ENCODE assay signal across 32 mouse cellular contexts in the genomic region with DNA sequence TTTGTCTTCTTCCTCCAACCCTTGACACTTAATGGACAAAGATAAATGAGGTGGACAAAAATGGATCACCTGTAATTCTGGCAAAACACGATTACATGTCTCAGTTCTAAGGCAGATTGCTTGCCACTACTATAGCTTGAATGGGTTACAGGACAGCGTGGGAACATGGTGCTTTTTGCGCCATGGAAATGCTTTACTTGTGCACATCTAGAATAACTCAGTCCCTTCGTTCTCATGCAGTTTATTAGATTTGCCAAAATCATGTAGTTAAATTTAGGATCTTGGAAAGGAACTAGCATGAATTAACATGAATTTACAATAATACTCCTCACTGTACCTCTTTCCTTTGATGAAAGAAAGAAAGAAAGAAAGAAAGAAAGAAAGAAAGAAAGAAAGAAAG.
"Had no signal": no experiment of that assay in that cellular context is flagged by ENCODE, and none has a peak within 500 bp of the region (broad histone marks: within the 10 kb centered on the region; RNA-seq: fewer than 3 reads in every experiment).

No protein-coding gene starts in this region.

- H3K4me2 ChIP-seq: heart, embryonic 15.5 days; hindbrain, embryonic 12.5 days; hindbrain, embryonic 13.5 days; hindbrain, embryonic 14.5 days; hindbrain, embryonic 15.5 days; intestine, embryonic 15.5 days; kidney, embryonic 15.5 days had no signal

- H3K36me3 ChIP-seq: heart, embryonic 15.5 days; hindbrain, embryonic 10.5 days; hindbrain, embryonic 12.5 days; hindbrain, embryonic 13.5 days; hindbrain, embryonic 15.5 days; intestine, embryonic 15.5 days; kidney, embryonic 15.5 days had no signal

- H3K27me3 ChIP-seq: heart, embryonic 15.5 days; hindbrain, embryonic 12.5 days; hindbrain, embryonic 13.5 days; hindbrain, embryonic 15.5 days; intestine, embryonic 15.5 days; kidney, embryonic 15.5 days had no signal

- DNase-seq: heart, postnatal 10 days; heart, postnatal 14 days; heart, postnatal 36 days; heart, postnatal 4 days; kidney, adult 11 months; kidney, adult 18-20 months; kidney, adult 2 months; kidney, adult 8-10 months; kidney, adult 9 months; kidney, postnatal 10 days; kidney, postnatal 14 days; kidney, postnatal 25 days; kidney, postnatal 36 days; kidney, postnatal 4 days; layer of hippocampus, adult 9-11 months; layer of hippocampus, postnatal 36 days had no signal

- H3K4me1 ChIP-seq: heart, embryonic 15.5 days; hindbrain, embryonic 10.5 days; hindbrain, embryonic 12.5 days; hindbrain, embryonic 13.5 days; hindbrain, embryonic 15.5 days; intestine, embryonic 15.5 days; kidney, embryonic 15.5 days had no signal

- H3K9ac ChIP-seq: heart, embryonic 15.5 days; hindbrain, embryonic 12.5 days; hindbrain, embryonic 13.5 days; hindbrain, embryonic 14.5 days; hindbrain, embryonic 15.5 days; intestine, embryonic 15.5 days; kidney, embryonic 15.5 days had no signal

- ATAC-seq: hindbrain, embryonic 16.5 days; hindbrain, postnatal 0 days; inflammation-experienced regulatory T-cells, adult 6 months; intestine, embryonic 15.5 days; intestine, embryonic 16.5 days; intestine, postnatal 0 days had no signal

- H3K27ac ChIP-seq: heart, embryonic 15.5 days; hindbrain, embryonic 10.5 days; hindbrain, embryonic 12.5 days; hindbrain, embryonic 13.5 days; hindbrain, embryonic 14.5 days; hindbrain, embryonic 15.5 days; hindbrain, postnatal 0 days; intestine, embryonic 15.5 days; kidney, embryonic 15.5 days; kidney, postnatal 0 days; layer of hippocampus, adult 2 months; left cerebral cortex, adult 2 months had no signal

- H3K4me3 ChIP-seq: heart, embryonic 15.5 days; hindbrain, embryonic 10.5 days; hindbrain, embryonic 12.5 days; hindbrain, embryonic 13.5 days; hindbrain, embryonic 15.5 days; intestine, embryonic 15.5 days; kidney, embryonic 15.5 days; layer of hippocampus, adult 2 months; left cerebral cortex, adult 2 months had no signal

- H3K9me3 ChIP-seq: heart, embryonic 15.5 days; hindbrain, embryonic 10.5 days; hindbrain, embryonic 12.5 days; hindbrain, embryonic 13.5 days; hindbrain, embryonic 15.5 days; intestine, embryonic 15.5 days; kidney, embryonic 15.5 days had no signal
